Mouse (Mus musculus) gastrocnemius, adult 8-10 months (tissue): ENCODE results near the gene C1qtnf12. TPM values are rescaled to one million over a fixed set of nuclear protein-coding genes. Genes with fewer than 3 reads are reported as not detected.

ENCODE experiments used
- DNase-seq, 2 experiments: peaks; one replicate each; pipeline ENCODE4 v3.0.0; 2022; ENCODE audit warnings: low spot score in 2 of 2
- total RNA-seq, 4 experiments: library from RNA; stranded (reverse); gene quantifications; 2 replicates each; pipeline ENCODE4 v1.2.4; 2022

Gene C1qtnf12
- total RNA-seq, 4 experiments from 2014 or later = 14.6 to 22.4 (median 20.8) TPM

DNA sequence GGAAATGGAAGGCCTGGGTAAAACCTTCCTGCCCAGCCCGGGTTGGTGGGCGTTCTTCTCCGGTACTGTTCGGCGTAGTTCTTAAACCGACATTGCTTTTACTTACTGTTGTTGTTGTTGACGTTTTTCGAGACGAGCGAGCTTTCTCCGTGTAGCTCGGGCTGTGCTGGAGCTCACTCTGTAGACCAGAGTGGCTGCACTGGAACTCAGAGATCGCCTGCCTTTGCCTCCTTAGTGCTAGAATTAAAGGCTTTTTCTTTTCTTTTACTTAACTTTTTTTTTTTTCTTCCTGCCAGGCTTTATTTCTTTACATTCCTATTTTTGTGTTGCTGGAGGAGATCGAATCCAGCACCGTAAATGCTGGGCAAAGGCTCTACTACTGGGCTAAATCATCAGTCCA, 31.5 kb downstream of the C1qtnf12 start:
- DNase-seq = no peak

DNA sequence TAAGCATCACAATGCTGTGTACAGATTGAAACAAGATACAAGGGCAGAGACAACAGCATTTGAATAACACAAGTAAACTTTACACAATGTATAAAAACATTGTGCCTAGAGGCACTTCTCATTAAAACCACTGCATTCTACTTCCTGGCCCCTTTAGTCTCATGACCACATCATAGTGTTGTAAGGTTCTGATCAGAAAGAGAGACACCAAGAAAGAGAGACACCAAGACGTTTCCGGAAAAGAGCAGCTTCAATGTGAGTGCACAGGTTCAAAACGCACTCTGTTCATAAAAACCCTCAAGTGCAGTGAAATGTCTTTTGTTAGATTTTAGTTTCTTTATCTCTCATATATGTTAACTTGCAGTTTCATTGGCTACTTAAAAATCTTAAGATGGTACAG, 42.0 kb downstream of the C1qtnf12 start:
- DNase-seq = no peak

DNA sequence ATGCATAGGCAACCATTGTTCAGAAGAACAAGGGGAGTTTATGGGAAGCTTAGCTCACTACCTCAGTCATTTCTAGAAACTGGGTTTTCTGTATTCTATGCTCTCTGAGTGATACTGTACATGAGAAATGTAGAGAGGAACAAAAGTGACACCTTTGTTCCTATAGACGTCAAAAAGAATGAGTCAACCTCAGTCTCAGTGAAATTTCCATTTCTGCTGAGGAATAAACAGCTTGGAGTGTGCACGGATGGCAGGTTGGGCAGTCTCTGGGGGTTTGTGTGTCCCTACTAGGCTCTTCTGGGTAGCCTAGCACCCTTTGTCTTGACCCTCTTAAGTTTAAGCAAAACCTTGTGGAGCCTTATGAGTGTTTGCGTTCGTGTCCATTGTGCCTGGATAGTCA, 46.3 kb downstream of the C1qtnf12 start:
- DNase-seq = no peak

DNA sequence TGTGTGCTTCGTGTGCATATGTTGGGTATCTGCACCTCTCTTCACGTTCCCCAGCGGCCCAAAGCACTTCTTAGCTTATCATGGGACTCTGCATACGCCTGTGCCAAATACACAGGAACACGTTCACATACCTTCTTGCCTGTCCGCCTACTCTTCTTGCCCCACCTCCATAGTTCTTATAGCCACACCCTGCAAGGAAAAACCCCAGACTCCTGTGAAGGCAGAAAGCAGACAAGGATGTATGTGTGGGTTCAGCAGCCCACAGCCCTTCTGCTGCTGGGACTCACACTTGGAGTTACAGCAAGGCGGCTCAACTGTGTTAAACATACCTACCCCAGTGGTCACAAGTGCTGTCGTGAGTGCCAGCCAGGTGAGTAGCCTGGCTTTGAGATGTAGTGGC, 51.5 kb downstream of the C1qtnf12 start, which contains the start of gene Tnfrsf4:
TSS of gene Tnfrsf4 (plus strand) at position 207 of the 400 bp plus-strand sequence.
- DNase-seq = no peak

DNA sequence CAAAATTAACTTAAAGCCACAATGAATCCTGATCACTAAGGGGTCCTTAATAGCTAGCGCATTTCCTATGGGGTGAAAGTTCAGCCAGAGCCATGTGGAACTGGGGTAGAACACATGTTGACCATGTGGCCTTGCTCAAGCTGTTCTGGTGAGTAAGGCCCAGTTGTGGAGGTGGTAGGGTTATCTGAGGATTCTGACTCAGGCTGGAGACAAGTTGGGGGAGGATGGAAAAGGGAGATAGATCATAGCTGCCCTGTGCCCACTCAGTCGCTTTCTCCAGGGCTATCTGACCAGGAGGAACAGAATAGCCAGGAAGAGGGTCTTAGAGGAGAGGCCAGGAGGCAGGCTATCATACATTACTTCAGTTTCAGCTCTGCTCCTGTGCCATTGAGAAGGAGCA, 52.3 kb downstream of the C1qtnf12 start:
- no peak for DNase-seq

Other genes starting within 250 kb of the C1qtnf12 start
- gene Tmem240, start 227.5 kb upstream of the C1qtnf12 start, total RNA-seq = under 1 TPM; 0.19 to 0.62 (median 0.37) TPM
- gene Atad3a, start 201.2 kb upstream of the C1qtnf12 start, total RNA-seq = 10 to 100 TPM; 23.8 to 25.1 (median 23.9) TPM
- gene Vwa1, start 187.6 kb upstream of the C1qtnf12 start, total RNA-seq = 1 to 10 TPM; 4.0 to 8.9 (median 6.2) TPM
- gene Tmem88b, start 176.4 kb upstream of the C1qtnf12 start, total RNA-seq = under 1 TPM; 0.21 to 0.72 (median 0.31) TPM
- gene Ankrd65, start 171.9 kb upstream of the C1qtnf12 start, total RNA-seq = not detected
- gene Mrpl20, start 159.4 kb upstream of the C1qtnf12 start, total RNA-seq = 10 to 100 TPM; 46.2 to 50.5 (median 47.7) TPM
- 10 to 100 TPM; 11.6 to 19.5 (median 15.0) TPM for gene Ccnl2, start 149.8 kb upstream of the C1qtnf12 start, total RNA-seq
- gene Aurkaip1, start 131.0 kb upstream of the C1qtnf12 start, total RNA-seq = 10 to 100 TPM; 73.1 to 83.9 (median 79.0) TPM
- gene Mxra8, start 122.6 kb upstream of the C1qtnf12 start, total RNA-seq = 10 to 100 TPM; 16.5 to 34.5 (median 24.9) TPM
- 100 to 1,000 TPM; 117 to 124 (median 120) TPM for gene Dvl1, start 114.9 kb upstream of the C1qtnf12 start, total RNA-seq
- gene Tas1r3, start 99.0 kb upstream of the C1qtnf12 start, total RNA-seq = under 1 TPM in 2 of 4 experiments, not detected in 2; 0.11 to 0.12 TPM
- gene Cptp, start 92.9 kb upstream of the C1qtnf12 start, total RNA-seq = 10 to 100 TPM; 11.0 to 18.7 (median 16.1) TPM
- 10 to 100 TPM; 13.0 to 16.8 (median 14.1) TPM for gene Ints11, start 92.8 kb upstream of the C1qtnf12 start, total RNA-seq
- gene Pusl1, start 70.5 kb upstream of the C1qtnf12 start, total RNA-seq = 10 to 100 TPM; 14.2 to 17.0 (median 14.9) TPM
- 1 to 10 TPM; 5.6 to 8.3 (median 7.2) TPM for gene Acap3, start 70.5 kb upstream of the C1qtnf12 start, total RNA-seq
- gene Ube2j2, start 18.5 kb upstream of the C1qtnf12 start, total RNA-seq = 10 to 100 TPM; 53.4 to 69.1 (median 58.7) TPM
- gene B3galt6, start 30.3 kb downstream of the C1qtnf12 start, total RNA-seq = 1 to 10 TPM in 3 of 4 experiments, under 1 TPM in 1; 0.94 to 1.8 (median 1.6) TPM
- 10 to 100 TPM; 68.8 to 85.8 (median 77.5) TPM for gene Sdf4, start 30.6 kb downstream of the C1qtnf12 start, total RNA-seq
- 1 to 10 TPM in 3 of 4 experiments, under 1 TPM in 1; 0.65 to 1.9 (median 1.4) TPM for gene Tnfrsf4, start 51.5 kb downstream of the C1qtnf12 start, total RNA-seq
- not detected for gene Tnfrsf18, start 63.8 kb downstream of the C1qtnf12 start, total RNA-seq
- not detected for gene Ttll10, start 97.1 kb downstream of the C1qtnf12 start, total RNA-seq
- 1 to 10 TPM; 2.1 to 4.2 (median 2.4) TPM for gene 9430015G10Rik, start 147.7 kb downstream of the C1qtnf12 start, total RNA-seq
- not detected for gene Rnf223, start 168.2 kb downstream of the C1qtnf12 start, total RNA-seq
- gene Agrn, start 235.2 kb downstream of the C1qtnf12 start, total RNA-seq = 1 to 10 TPM; 3.3 to 5.9 (median 4.4) TPM
- gene Isg15, start 238.5 kb downstream of the C1qtnf12 start, total RNA-seq = under 1 TPM in 2 of 4 experiments, not detected in 2; 0.34 to 0.67 TPM
- 1 to 10 TPM; 4.3 to 6.3 (median 4.8) TPM for gene AW011738, start 241.0 kb downstream of the C1qtnf12 start, total RNA-seq